In the genomic region with DNA sequence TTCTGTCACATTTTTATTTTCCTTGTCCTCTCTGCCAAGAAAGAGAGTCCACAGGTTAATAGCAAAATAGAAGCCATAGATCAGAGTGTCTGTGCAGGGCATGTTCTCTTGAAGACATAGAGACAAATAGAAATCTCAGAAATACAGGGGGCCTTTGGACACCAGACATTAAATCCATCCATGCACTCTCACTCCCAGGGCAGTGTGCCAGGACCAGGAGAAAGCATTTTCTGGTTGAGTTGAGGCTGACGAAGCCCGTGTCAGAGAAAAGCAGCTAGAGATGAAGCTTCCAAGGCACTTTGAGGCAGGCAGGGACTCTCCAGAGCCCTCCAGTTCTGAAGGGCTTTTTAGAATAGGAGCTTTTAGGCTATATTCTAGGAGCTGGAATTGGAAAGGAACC, we compare ENCODE assay signal across 23 mouse cellular contexts.
A peak's percentile ranks its signal among the peaks of the same experiment; 100 is the strongest.
DNase-seq lines count a peak whose midpoint lies in the region; ATAC-seq and TF ChIP-seq lines count a peak whose summit lies in the region.
"Had no signal": no experiment of that assay in that cellular context is flagged by ENCODE, and none has a peak within 500 bp of the region (broad histone marks: within the 10 kb centered on the region; RNA-seq: fewer than 3 reads in every experiment).

No protein-coding gene starts in this region.

- TF ChIP-seq CTCF in hindbrain, postnatal 0 days (IDR thresholded peaks at IDR 0.05; ENCODE audit: low read depth) = no peak

- H3K36me3 ChIP-seq in hindbrain, postnatal 0 days (ENCODE audit: insufficient read depth, low read length) = no peaks in the 10 kb centered on the region
- H3K36me3 ChIP-seq in hindbrain, embryonic 10.5 days = no peaks in the 10 kb centered on the region
- H3K36me3 ChIP-seq in midbrain, embryonic 11.5 days (ENCODE audit: control insufficient read depth, insufficient read depth, low read length) = no peaks in the 10 kb centered on the region
- no peaks in the 10 kb centered on the region for H3K36me3 ChIP-seq in midbrain, embryonic 16.5 days (ENCODE audit: control insufficient read depth, insufficient read depth, low read length)
- H3K36me3 ChIP-seq: embryonic facial prominence, embryonic 10.5 days; limb, embryonic 15.5 days; lung, embryonic 15.5 days; midbrain, embryonic 12.5 days had no signal

- DNase-seq in hindbrain, postnatal 0 days (ENCODE audit: low spot score) = peak; percentile 61
- no peak for DNase-seq in hindbrain, embryonic 10.5 days (ENCODE audit: low spot score)
- peak; percentile 53 for DNase-seq in midbrain, embryonic 11.5 days (ENCODE audit: low spot score, missing footprints)
- peak; percentile 71 for DNase-seq in brain, adult 2 months (ENCODE audit: low read depth, low spot score)
- DNase-seq in cerebellum, adult 9-11 months = peak; percentile 77
- DNase-seq in urinary bladder, postnatal 14 days (ENCODE audit: low spot score) = no peak
- no peak for DNase-seq in left cerebral cortex, adult 18-20 months (ENCODE audit: low spot score in 2 of 2)
- DNase-seq: adrenal gland, postnatal 36 days; gastrocnemius, postnatal 10 days; kidney, adult 11 months; right cerebral cortex, postnatal 14 days; thymus, adult 2 months had no signal

- H3K9me3 ChIP-seq in hindbrain, postnatal 0 days (ENCODE audit: low read length) = no peaks in the 10 kb centered on the region
- no peaks in the 10 kb centered on the region for H3K9me3 ChIP-seq in hindbrain, embryonic 10.5 days
- H3K9me3 ChIP-seq in midbrain, embryonic 11.5 days (ENCODE audit: control insufficient read depth, low read length) = no peaks in the 10 kb centered on the region
- H3K9me3 ChIP-seq in midbrain, embryonic 16.5 days (replicated peaks; ENCODE audit: control insufficient read depth, low read length, poor library complexity, severe bottlenecking) = no peaks in the 10 kb centered on the region
- H3K9me3 ChIP-seq: embryonic facial prominence, embryonic 10.5 days; limb, embryonic 15.5 days; lung, embryonic 15.5 days; midbrain, embryonic 12.5 days had no signal

- WGBS in hindbrain, postnatal 0 days = 42% methylated on average over 2 of the region's 2 CpGs
- WGBS in hindbrain, embryonic 10.5 days = 92% methylated on average over 2 of the region's 2 CpGs
- 84% methylated on average over 2 of the region's 2 CpGs for WGBS in midbrain, embryonic 11.5 days
- WGBS in midbrain, embryonic 16.5 days = 64% methylated on average over 2 of the region's 2 CpGs

- H3K27me3 ChIP-seq in hindbrain, postnatal 0 days (ENCODE audit: insufficient read depth, low read length) = no peaks in the 10 kb centered on the region
- no peaks in the 10 kb centered on the region for H3K27me3 ChIP-seq in hindbrain, embryonic 10.5 days (ENCODE audit: insufficient read depth, poor library complexity, severe bottlenecking)
- no peaks in the 10 kb centered on the region for H3K27me3 ChIP-seq in midbrain, embryonic 11.5 days (ENCODE audit: control insufficient read depth, insufficient read depth, low read length)
- no peaks in the 10 kb centered on the region for H3K27me3 ChIP-seq in midbrain, embryonic 16.5 days (ENCODE audit: control insufficient read depth, insufficient read depth, low read depth, low read length)
- H3K27me3 ChIP-seq: limb, embryonic 15.5 days; lung, embryonic 15.5 days; midbrain, embryonic 12.5 days; Patski had no signal

- no peak for ATAC-seq in hindbrain, postnatal 0 days
- ATAC-seq in midbrain, embryonic 11.5 days (ENCODE audit: low FRiP score) = no peak
- ATAC-seq in midbrain, embryonic 16.5 days = no peak
- ATAC-seq: forebrain, embryonic 16.5 days; Patski had no signal

- no peak overlapping the region for H3K9ac ChIP-seq in hindbrain, postnatal 0 days (replicated peaks; ENCODE audit: low read length)
- H3K9ac ChIP-seq in midbrain, embryonic 11.5 days (ENCODE audit: low read length) = no peak overlapping the region
- H3K9ac ChIP-seq in midbrain, embryonic 16.5 days (ENCODE audit: low read depth, low read length) = no peak overlapping the region
- H3K9ac ChIP-seq: limb, embryonic 15.5 days; liver, embryonic 14.5 days; lung, embryonic 15.5 days; midbrain, embryonic 12.5 days had no signal

- no peak overlapping the region for H3K4me3 ChIP-seq in hindbrain, postnatal 0 days (ENCODE audit: low read length)
- H3K4me3 ChIP-seq in hindbrain, embryonic 10.5 days = no peak overlapping the region
- H3K4me3 ChIP-seq in midbrain, embryonic 11.5 days (ENCODE audit: low read depth, low read length) = no peak overlapping the region
- H3K4me3 ChIP-seq in midbrain, embryonic 16.5 days (ENCODE audit: low read depth, low read length) = no peak overlapping the region
- H3K4me3 ChIP-seq: embryonic facial prominence, embryonic 10.5 days; limb, embryonic 15.5 days; lung, embryonic 15.5 days; midbrain, embryonic 12.5 days; myocyte had no signal

- H3K4me2 ChIP-seq in hindbrain, postnatal 0 days (ENCODE audit: low read depth, low read length) = no peak overlapping the region
- H3K4me2 ChIP-seq in midbrain, embryonic 11.5 days = no peak overlapping the region
- no peak overlapping the region for H3K4me2 ChIP-seq in midbrain, embryonic 16.5 days (ENCODE audit: low read length)
- H3K4me2 ChIP-seq: heart, embryonic 11.5 days; limb, embryonic 15.5 days; lung, embryonic 15.5 days; midbrain, embryonic 12.5 days had no signal

- H3K27ac ChIP-seq in hindbrain, postnatal 0 days = peak overlapping the region; percentile 20; the same call in 1 of the 2 replicates
- no peak overlapping the region for H3K27ac ChIP-seq in hindbrain, embryonic 10.5 days
- no peak overlapping the region for H3K27ac ChIP-seq in midbrain, embryonic 11.5 days (ENCODE audit: low read depth, low read length)
- H3K27ac ChIP-seq in midbrain, embryonic 16.5 days (ENCODE audit: low read length) = no peak overlapping the region
- H3K27ac ChIP-seq: embryonic facial prominence, embryonic 10.5 days; limb, embryonic 15.5 days; liver, embryonic 14.5 days; lung, embryonic 15.5 days; midbrain, embryonic 12.5 days; stomach, postnatal 0 days had no signal

- peaks cover 10% of the 10 kb centered on the region for H3K4me1 ChIP-seq in hindbrain, postnatal 0 days (ENCODE audit: insufficient read depth, low read length)
- H3K4me1 ChIP-seq in hindbrain, embryonic 10.5 days (replicated peaks) = peaks cover 23% of the 10 kb centered on the region
- peaks cover 5% of the 10 kb centered on the region; the same call in 1 of the 2 replicates for H3K4me1 ChIP-seq in midbrain, embryonic 11.5 days (ENCODE audit: control insufficient read depth, insufficient read depth, low read length)
- H3K4me1 ChIP-seq in midbrain, embryonic 16.5 days (ENCODE audit: control insufficient read depth, insufficient read depth, low read length) = peaks cover 4% of the 10 kb centered on the region; the same call in 1 of the 2 replicates

Comparison
In these comparisons a context has a peak if more than half of its experiments do, and no peak if none do; other contexts are left out.
1. DNase-seq: peak in hindbrain, postnatal 0 days (single experiment), midbrain, embryonic 11.5 days (single experiment), brain, adult 2 months (single experiment) and cerebellum, adult 9-11 months (single experiment); none in hindbrain, embryonic 10.5 days (single experiment), urinary bladder, postnatal 14 days (single experiment) and left cerebral cortex, adult 18-20 months (0 of 2).